Mouse (Mus musculus): Measurements from ENCODE around the gene Gamt.
A peak's percentile ranks its signal among the peaks of the same experiment; 100 is the strongest.
"Not testable (repeated sequence)": the region's sequence is repeated elsewhere in the genome, so short reads cannot be mapped to it uniquely, and the experiment has no call there.

Gene Gamt

GRCm38 (mm10) chr10:80258752-80259462 lies 1.9 kb downstream of the Gamt start:
- no peak for DNase-seq (ENCODE audit: low spot score)

GRCm38 (mm10) chr10:80257936-80258335 lies 2.9 kb downstream of the Gamt start:
- DNase-seq (ENCODE audit: low spot score) = no peak

GRCm38 (mm10) chr10:80255881-80256535 lies 4.8 kb downstream of the Gamt start:
- DNase-seq (ENCODE audit: low spot score) = no peak

GRCm38 (mm10) chr10:80254331-80255297 lies 6.2 kb downstream of the Gamt start:
- no peak for DNase-seq (ENCODE audit: low spot score)

GRCm38 (mm10) chr10:80253551-80253950 lies 7.3 kb downstream of the Gamt start:
- no peak for DNase-seq (ENCODE audit: low spot score)

GRCm38 (mm10) chr10:80252493-80253274 lies 8.1 kb downstream of the Gamt start:
- DNase-seq (ENCODE audit: low spot score) = no peak

GRCm38 (mm10) chr10:80252011-80252410 lies 8.8 kb downstream of the Gamt start:
- DNase-seq (ENCODE audit: low spot score) = no peak

GRCm38 (mm10) chr10:80250573-80250972 lies 10.2 kb downstream of the Gamt start:
- no peak for DNase-seq (ENCODE audit: low spot score)

GRCm38 (mm10) chr10:80250059-80250458 lies 10.8 kb downstream of the Gamt start:
- DNase-seq (ENCODE audit: low spot score) = no peak

- DNase-seq (ENCODE audit: low spot score) = peak; percentile 97
Observed at GRCm38 (mm10) chr10:80248971-80249640, 11.7 kb downstream of the Gamt start, which contains the start of gene Ndufs7. TSS of gene Ndufs7 (plus strand) at chr10:80249121.

GRCm38 (mm10) chr10:80248437-80248836 lies 12.4 kb downstream of the Gamt start:
- not testable (repeated sequence) for DNase-seq (ENCODE audit: low spot score)

- no peak for DNase-seq (ENCODE audit: low spot score)
Observed at GRCm38 (mm10) chr10:80247849-80248248, 13.0 kb downstream of the Gamt start.

GRCm38 (mm10) chr10:80245600-80245999 lies 15.2 kb downstream of the Gamt start:
- DNase-seq (ENCODE audit: low spot score) = peak; percentile 69

GRCm38 (mm10) chr10:80244791-80245399 lies 15.9 kb downstream of the Gamt start:
- DNase-seq (ENCODE audit: low spot score) = peak; percentile 43

GRCm38 (mm10) chr10:80242607-80243006 lies 18.2 kb downstream of the Gamt start:
- DNase-seq (ENCODE audit: low spot score) = no peak

- no peak for DNase-seq (ENCODE audit: low spot score)
Observed at GRCm38 (mm10) chr10:80242088-80242487, 18.7 kb downstream of the Gamt start.

- DNase-seq (ENCODE audit: low spot score) = no peak
Observed at GRCm38 (mm10) chr10:80239791-80240190, 21.0 kb downstream of the Gamt start.

GRCm38 (mm10) chr10:80238306-80238705 lies 22.5 kb downstream of the Gamt start:
- no peak for DNase-seq (ENCODE audit: low spot score)

GRCm38 (mm10) chr10:80237020-80237419 lies 23.8 kb downstream of the Gamt start:
- no peak for DNase-seq (ENCODE audit: low spot score)

- DNase-seq (ENCODE audit: low spot score) = no peak
Observed at GRCm38 (mm10) chr10:80236145-80236825, 24.5 kb downstream of the Gamt start.

Data from T-cell, adult 2 months (primary cell).